Mouse (Mus musculus): Measurements from ENCODE around the gene Ankrd7. TPM values are rescaled to one million over a fixed set of nuclear protein-coding genes. Genes with fewer than 3 reads are reported as not detected.

Gene Ankrd7
- polyA plus RNA-seq, 1 experiment from 2014 or later, result 0.23 TPM

Other genes starting within 250 kb of the Ankrd7 start
- gene Lsm8, start 17.7 kb upstream of the Ankrd7 start, polyA plus RNA-seq (2014; fragmentation: Nextera tagmentation; extraction: Ambion mirVana), result 172 and 192 TPM in 2 replicates

Data from liver, embryonic 11.5 days (tissue).